Mouse (Mus musculus) c-Kit-positive CD71-positive TER-119-negative erythroid progenitor cells, embryonic 14.5 days (primary cell): ENCODE data around the gene Cdk2ap1.
"Not testable (repeated sequence)": the region's sequence is repeated elsewhere in the genome, so short reads cannot be mapped to it uniquely, and the experiment has no call there.

Source experiments
- DNase-seq: peaks from one replicate; pipeline ENCODE4 v3.0.0-alpha.2; 2013; ENCODE audit warnings: low read depth

The Cdk2ap1 gene

DNA sequence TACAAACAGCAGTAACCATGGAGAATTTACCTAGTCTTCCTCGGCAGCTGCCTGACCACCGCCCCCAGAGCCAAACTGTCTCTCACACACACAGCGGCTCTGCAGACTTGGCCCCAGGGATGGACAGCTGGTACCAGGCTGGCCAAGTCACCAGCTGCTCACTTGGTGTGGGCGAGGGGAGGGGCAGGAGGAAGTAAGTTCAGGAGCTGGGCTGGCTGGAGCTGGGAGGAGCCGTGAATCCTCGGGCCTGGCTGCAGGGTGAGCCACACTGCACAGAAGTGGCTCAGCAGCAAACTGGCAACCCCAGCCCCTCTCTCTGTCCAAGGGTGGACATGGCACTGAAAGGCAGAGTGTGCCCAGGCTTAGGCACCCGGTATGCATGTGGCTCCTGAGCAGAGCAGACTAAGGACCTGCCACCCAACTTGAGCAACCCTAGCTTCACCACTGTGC lies 11.7 kb downstream of the Cdk2ap1 start:
- no peak for DNase-seq

DNA sequence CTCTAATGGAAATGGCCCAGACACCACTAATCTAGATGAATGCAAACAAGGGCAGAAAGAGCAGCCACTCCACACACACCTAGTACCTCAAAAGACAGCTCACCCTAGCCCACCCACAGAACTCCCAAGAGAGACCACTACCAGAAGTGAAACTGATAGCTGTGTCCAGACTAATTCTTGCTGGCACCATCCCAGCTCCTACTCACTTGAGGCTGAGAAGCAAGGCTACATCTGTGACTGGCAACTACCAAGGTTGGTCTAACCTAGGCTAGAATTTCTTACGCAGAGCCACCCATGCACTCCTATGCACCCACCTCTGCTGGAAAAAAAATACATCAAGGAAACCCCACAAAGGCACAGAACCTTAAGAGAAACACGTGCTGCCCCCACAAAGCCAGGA lies 12.5 kb downstream of the Cdk2ap1 start:
- no peak for DNase-seq

DNA sequence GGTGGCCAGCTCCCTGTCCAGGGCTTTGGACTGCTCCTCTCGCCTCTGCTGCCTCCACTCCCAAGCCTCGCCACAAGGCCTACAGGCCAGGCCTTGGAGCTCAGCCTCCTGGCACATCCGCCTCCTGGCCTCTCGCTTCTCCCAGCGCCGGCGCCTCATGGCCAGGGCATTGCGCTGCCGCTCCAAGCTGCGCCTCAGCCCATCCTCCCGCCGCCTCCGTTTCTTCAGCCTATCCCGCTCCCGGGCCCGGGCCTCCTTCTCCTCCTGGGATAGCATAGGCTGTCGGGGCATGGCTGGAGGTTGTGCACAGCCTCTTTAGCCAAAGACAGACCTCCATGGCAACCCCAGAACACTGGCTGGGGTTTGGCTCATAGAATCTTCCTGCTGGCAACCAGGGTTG lies 13.7 kb downstream of the Cdk2ap1 start:
- no peak for DNase-seq

DNA sequence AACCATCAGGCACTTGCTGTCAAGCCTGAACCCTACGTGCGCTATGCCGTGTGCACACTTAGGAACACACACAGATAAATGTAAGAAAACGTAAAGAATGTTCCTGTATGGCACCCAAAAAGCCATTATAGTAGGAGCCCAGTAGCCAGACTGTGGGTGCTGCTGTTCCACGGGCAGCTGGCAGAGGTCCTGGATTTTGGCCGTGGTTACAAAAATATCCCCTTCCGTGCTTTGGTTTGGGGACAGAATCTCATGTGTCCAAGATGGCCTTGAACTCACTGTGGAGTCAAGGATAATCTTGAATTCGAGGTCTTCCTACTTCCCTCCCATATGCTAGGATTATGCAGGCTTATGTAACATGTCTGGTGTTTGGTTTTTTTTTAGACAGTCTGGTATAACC lies 20.0 kb downstream of the Cdk2ap1 start:
- no peak for DNase-seq

DNA sequence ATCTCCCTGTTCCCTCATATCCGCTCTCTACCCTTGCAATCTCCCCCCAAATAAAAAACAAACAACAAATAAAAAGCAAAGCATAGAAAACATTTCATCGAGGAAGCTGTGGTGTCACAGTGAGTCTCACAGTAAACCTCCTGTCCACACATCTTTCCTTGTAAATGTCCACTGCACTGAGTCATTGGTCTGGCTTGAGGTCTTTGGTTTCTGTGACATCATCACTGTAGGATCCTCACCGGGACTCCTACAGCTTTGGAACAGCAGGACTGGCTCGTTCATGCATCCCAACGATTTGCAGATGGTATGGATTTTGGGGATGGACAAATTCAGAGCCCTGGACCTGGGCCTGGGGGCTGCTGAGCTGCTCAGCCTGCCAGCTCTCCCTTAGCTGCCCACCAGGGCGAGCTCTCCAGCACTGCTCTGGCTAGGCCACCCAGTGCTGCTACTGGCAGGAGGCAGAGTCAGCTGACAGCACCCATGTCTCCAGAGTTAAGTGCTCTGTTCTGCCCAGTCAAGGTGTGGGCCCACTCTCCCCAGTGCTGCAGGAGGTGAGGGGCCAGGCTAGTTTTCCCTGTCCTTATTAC lies 21.0 kb downstream of the Cdk2ap1 start:
- DNase-seq: not testable (repeated sequence)

DNA sequence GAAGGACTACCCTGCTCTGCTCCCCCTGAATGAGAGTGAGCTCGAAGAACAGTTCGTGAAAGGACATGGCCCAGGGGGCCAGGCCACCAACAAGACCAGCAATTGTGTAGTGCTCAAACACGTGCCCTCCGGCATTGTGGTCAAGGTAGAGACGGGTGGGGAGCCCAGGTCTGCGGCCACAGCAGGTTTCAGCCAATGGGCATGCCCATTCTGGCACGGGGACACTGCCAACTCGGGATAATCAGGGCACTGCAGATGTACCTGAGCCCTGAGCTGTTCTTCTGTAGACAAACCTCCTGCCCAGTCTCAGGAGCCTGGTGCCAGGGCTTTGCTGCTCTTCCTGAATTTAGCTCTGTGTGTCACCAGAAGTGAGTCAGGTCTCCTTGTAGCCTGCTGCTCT lies 24.1 kb downstream of the Cdk2ap1 start:
- no peak for DNase-seq

DNA sequence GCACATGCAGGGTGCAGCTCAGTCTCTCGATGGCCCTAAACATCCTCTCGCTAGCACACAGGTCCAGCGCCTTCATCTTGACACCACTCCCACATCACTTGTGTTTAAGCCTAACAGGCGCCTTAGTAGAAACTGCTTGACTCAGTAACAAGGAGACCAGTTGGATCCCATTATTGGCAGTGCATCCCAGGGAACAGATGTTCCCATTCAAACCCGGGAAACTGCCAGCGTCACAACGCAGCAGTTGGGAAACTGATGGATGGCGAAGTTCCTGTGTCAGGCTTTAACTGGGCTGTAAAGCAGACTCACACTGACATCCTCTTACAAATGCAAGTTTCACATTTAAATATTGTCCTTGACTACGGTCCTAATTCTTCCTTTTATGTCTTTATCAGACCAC lies 25.0 kb downstream of the Cdk2ap1 start:
- no peak for DNase-seq

DNA sequence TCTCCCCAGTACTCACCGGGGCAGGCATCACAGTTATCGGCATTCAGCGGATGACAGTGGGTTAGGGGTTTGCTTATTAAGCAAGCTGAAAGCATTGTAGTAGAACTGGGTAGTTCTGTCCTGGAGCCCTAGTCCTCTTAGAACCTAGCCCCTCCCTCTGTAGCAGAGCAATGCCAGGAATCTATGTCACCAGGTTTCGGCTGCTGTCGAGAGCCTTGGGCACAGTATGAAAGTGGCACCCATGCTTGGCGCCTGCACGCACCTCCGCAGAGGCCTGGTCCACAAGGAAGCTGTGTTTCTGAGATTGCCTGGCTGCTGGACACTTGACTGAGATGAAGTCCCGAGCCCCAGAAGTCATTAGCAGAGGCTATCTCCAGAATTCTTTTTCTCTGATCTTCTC lies 25.8 kb downstream of the Cdk2ap1 start:
- DNase-seq: no peak

DNA sequence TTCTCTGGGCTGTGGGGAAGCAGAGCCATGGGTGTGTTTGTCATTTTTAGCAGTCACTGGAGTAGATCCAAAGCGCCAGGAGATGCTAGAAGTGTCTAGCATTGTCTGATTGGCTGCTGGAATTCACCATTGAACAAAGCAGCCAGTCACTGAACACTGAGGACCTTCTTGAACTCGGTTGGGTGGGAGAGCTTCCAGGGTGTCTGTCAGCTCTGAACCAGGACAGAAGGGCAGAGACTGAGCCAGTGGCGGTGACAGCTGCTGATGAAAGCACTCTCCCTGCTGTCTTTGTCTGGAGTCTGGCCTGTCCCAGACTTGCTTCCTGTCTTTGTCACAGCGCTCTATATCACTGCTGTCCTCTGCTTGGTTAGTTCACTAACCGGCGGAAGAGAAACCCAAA lies 28.5 kb downstream of the Cdk2ap1 start:
- DNase-seq: no peak

DNA sequence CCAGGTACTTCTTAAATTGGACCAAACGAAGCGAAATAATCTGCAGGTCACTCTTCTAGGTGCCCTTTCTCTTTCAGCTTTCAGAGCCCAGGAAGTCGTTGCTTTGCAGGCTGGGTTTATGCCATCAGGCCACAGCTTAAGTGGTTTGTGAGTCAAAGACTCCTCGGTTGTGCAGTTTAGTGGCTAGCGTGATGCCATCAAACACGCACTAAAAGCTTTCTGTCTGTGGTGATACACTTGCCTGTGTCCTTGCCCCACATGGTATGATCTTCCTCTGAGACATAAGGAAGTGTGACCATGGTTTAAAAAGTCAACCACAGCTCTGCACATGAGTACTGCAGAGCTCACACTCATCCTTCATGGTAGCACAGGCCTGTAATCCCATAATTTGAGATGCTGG lies 32.8 kb downstream of the Cdk2ap1 start:
- no peak for DNase-seq

DNA sequence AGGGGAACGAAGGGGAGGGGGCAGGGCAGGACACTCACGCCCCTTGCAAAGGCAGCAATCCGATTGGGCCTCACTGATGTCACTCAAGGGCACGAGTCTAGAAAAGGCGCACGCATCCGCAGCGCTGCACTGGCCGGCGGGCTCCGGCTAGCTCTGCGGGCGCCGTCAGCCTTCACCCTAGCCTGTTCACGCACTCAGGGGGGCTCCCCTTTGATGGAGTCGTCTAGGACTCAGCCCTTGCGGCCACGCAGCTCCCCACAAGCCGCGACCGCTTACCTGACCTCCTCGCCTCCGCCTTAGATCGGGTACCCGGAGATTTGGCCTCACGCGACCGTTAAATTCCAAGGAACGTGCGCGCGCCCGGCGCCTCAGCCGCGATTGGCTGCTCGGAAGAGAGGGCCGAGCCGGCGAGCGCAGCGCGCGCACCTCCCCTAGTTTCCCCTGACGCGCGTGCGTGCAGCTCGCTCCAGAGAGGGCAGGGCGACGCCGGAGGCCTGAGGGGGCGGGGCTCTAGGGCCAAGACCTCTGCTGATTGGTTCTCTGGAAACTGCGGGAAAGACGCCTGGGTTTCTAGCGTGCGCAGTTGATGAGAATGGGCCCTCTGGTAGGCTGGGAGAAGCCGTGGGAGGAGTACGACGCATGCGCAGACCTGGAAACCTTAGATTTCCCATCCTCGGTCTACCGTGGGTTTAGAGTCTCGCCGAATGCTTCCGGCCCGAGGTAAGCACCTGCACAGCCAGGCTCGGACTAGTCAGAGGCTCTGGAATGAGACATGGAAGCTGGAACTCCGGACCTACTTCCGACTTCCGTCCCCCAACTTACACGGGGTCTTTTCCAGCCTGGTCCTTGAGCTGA lies 35.1 kb downstream of the Cdk2ap1 start, which contains the start of the genes Mphosph9 and 2810006K23Rik:
TSS of gene Mphosph9 (minus strand) at position 463 of the 855 bp plus-strand sequence.
TSS of gene 2810006K23Rik (plus strand) at position 580 of the 855 bp plus-strand sequence.
- DNase-seq: peak; percentile 99

DNA sequence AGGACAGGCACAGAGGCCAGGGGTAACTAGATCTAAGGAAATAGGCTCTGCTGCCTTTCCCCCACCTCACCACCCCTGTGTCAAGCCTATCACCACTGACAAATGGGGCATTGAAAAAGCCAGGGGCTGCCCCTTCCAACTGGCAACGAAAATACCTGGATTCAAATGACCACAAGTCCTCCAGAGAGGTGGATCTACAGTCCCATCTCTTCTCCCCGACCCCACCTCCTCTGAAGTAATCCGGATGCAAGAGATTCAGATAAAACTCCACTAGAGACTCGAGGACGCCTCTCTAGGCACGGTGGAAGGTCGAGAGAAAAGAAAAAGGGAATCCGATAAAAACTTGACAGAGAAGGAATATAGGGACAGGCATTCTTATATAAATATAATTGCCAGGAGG lies 36.1 kb downstream of the Cdk2ap1 start:
- peak; percentile 20 for DNase-seq

DNA sequence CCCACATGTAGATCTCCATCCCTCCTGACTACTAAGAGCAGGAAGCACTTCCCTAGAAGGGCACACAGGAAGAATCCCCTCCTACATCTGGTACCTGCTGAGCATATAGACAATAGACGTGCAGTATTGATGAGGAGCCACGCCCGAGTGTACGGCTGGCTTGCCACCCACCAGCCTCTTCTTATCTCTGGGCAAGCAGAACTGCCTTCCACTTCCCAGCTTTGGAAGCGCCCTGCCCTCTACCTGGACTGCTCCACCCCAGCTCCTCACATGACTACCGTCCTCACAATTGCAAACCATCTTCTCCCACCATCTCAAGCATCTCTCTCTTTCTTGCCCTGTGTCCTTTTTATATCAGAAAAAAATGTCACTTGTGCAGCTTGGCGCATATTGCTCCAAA lies 45.2 kb downstream of the Cdk2ap1 start:
- peak; percentile 16 for DNase-seq

DNA sequence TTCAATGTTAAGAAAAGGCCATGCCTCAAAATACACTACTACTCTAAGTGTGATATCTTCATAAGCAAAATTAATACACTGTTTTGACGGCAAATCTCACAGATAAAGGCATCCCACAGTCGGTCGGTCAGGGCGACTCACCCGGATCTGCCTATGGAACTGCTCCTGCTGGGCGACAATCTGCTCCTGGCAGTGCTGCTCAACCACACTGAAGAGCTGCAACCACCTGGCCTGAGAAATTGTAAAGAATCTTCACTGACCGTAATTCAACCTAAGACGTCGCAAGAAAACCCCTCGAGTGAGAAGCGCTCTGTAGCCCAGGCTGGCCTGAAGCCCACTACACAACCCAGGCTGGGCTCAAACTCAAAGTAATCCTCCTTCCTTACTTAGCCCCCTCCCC lies 46.9 kb downstream of the Cdk2ap1 start:
- DNase-seq: no peak

DNA sequence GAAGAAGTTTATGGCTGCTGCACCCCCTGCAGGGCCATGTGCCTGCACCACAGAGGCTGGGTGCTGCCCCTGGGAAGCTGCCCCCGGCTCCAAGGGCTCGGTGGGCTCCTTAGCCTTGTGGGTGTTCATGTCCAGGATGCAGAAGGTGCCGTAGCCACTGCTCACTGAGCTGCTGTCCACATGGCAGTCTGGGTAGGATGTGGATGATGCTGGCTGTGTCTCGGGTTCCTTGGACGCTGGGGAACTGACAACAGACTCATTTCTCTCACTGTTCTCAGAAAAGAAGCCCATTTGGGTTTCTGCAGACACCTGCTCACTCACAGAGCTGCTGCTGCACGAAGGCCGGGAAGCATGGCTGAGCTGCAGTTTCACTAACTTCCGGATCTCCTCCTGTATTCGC lies 47.4 kb downstream of the Cdk2ap1 start:
- no peak for DNase-seq

DNA sequence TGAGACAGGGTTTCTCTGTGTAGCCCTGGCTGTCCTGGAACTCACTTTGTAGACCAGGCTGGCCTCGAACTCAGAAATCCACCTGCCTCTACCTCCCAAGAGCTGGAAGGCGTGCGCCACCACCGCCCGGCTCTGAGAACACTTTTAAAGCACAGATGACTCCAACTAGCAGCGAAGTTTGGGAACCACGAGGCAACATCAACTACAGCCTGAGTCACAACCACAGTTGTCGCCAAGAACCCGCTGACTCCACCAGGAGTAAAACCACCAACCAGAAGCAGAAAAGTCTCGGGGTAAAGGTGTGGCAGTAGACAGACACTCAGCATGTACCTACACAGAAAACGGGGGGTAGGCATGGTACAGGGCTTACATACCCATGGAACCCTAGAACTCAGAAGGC lies 52.8 kb downstream of the Cdk2ap1 start:
- no peak for DNase-seq

DNA sequence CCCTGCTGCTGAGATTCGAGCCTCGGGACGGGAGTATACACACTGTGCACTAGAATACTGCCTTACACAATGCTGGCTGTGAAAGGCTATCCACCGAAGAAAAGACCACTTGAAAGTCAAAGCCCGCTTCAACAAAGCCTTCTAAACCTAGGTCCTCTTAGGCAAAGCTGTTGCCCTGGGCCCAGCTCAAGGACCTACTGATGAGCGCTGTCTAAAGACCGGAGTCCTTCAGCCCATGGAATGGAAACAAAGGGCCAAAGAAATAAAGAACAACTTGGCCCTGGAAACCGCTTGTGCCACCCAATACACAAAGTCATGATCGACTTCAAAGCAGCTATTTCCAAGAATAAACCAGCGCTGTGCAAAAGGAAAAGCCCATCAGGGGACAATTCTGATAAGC lies 53.7 kb downstream of the Cdk2ap1 start:
- DNase-seq: no peak

DNA sequence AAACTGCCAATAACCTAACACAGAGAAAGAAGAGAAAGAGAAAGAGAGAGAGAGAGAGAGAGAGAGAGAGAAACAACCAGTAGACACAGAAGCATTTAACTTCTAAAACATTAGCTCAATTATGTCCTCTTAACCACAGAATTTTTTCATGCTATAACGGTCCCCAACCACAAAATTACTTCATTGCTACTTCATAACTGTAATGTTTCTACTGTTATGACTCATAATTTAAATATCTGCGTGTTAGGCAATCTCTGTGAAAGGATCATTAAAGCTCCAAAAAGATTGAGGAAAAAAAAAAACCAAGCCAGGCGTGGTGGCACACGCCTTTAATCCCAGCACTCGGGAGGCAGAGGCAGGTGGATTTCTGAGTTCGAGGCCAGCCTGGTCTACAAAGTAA lies 60.0 kb downstream of the Cdk2ap1 start:
- DNase-seq: not testable (repeated sequence)

DNA sequence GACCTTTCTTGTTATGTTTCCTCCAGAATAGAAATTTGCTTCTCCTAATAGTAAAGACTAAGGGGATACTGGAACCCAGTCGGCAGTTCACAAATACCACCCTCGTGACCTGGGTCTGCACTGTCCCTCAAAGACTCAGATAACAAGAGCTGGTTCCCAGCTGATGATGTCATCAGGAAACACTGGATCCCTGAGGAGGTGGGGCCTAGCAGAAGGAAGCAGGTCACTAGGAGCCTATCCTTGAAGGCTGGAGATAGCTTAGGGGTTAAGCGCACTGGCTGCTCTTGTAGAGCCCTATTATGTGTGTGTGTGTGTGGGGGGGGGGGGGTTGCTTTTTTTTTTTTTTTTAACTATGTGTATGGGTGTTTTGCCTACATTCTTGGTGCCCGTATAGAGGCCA lies 62.8 kb downstream of the Cdk2ap1 start:
- no peak for DNase-seq

DNA sequence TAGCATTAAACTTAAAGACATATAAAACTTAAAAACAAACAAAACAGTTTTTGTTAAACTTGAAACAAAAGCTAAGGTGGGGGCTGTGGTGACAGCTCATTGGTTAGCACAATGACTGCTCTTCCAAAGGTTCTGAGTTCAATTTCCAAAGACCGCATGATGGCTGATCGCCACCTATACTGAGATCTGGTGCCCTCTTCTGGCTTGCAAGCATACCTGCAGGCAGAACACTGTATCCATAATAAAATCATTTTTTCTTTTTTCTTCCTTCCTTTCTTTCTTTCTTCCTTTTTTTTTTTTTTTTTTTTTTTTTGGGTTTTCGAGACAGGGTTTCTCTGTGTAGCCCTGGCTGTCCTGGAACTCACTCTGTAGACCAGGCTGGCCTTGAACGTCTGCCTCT lies 63.6 kb downstream of the Cdk2ap1 start:
- DNase-seq: peak; percentile 33

DNA sequence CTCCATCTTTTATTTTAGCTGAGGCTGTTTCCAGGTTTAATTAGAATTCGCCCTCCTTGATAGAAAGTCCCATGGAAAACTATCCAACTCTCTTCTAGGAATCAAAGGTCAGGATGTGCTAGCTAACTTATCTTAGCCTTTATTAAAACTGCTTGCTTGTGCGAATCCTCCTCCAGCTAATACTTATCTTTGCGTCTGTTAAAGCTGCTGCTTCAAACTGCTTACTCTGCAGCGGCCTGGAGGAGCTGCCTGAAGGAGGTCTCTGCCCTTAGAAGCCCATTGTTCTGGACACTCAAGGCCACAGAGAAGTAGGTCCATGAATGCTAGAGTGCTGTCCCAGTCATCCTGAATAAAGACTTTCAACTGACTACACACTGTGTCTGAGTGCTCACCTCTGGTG lies 66.4 kb downstream of the Cdk2ap1 start:
- DNase-seq: no peak
